Mouse (Mus musculus) c-Kit-positive CD71-positive TER-119-positive erythroid progenitor cells, embryonic 14.5 days (primary cell): ENCODE measurements around the gene Tssc4.

Experiments used
- DNase-seq: peaks from one replicate; pipeline ENCODE4 v3.0.0-alpha.2; 2013; ENCODE audit warnings: low spot score

Gene Tssc4

GRCm38 (mm10) chr7:143044826-143045206, 24.2 kb upstream of the Tssc4 start:
- no peak for DNase-seq

- no peak for DNase-seq
These were observed 22.7 kb upstream of the Tssc4 start for GRCm38 (mm10) chr7:143046358-143046757.

GRCm38 (mm10) chr7:143049331-143049730, 19.7 kb upstream of the Tssc4 start:
- no peak for DNase-seq

GRCm38 (mm10) chr7:143049841-143050816, 18.9 kb upstream of the Tssc4 start:
- DNase-seq = no peak

- DNase-seq = no peak
These were observed 17.7 kb upstream of the Tssc4 start for GRCm38 (mm10) chr7:143051316-143051715.

- peak; percentile 78 for DNase-seq
These were observed 16.4 kb upstream of the Tssc4 start, which contains the start of gene Cd81 for GRCm38 (mm10) chr7:143052626-143053007. Gene Cd81 (plus strand): TSS chr7:143052739.

GRCm38 (mm10) chr7:143053008-143053899, 15.8 kb upstream of the Tssc4 start:
- DNase-seq = no peak

- no peak for DNase-seq
These were observed 15.0 kb upstream of the Tssc4 start for GRCm38 (mm10) chr7:143053961-143054611.

- no peak for DNase-seq
These were observed 14.5 kb upstream of the Tssc4 start for GRCm38 (mm10) chr7:143054612-143054965.

GRCm38 (mm10) chr7:143055001-143055400, 14.0 kb upstream of the Tssc4 start:
- DNase-seq = no peak

GRCm38 (mm10) chr7:143055499-143056186, 13.4 kb upstream of the Tssc4 start:
- DNase-seq = no peak

- no peak for DNase-seq
These were observed 12.0 kb upstream of the Tssc4 start for GRCm38 (mm10) chr7:143057023-143057422.

GRCm38 (mm10) chr7:143057667-143058220, 11.3 kb upstream of the Tssc4 start:
- DNase-seq = peak; percentile 69

GRCm38 (mm10) chr7:143058221-143058697, 10.8 kb upstream of the Tssc4 start:
- DNase-seq = no peak

- DNase-seq = no peak
These were observed 9.7 kb upstream of the Tssc4 start for GRCm38 (mm10) chr7:143059202-143059870.

GRCm38 (mm10) chr7:143062704-143063103, 6.3 kb upstream of the Tssc4 start:
- DNase-seq = no peak

- no peak for DNase-seq
These were observed 4.8 kb upstream of the Tssc4 start for GRCm38 (mm10) chr7:143064226-143064625.

GRCm38 (mm10) chr7:143065692-143066091, 3.4 kb upstream of the Tssc4 start:
- no peak for DNase-seq

GRCm38 (mm10) chr7:143067469-143067868, 1.6 kb upstream of the Tssc4 start:
- DNase-seq = no peak

GRCm38 (mm10) chr7:143067897-143068296, 1.2 kb upstream of the Tssc4 start:
- no peak for DNase-seq
